Mouse (Mus musculus): ENCODE measurements around the gene Rpl36.

Gene Rpl36

DNA sequence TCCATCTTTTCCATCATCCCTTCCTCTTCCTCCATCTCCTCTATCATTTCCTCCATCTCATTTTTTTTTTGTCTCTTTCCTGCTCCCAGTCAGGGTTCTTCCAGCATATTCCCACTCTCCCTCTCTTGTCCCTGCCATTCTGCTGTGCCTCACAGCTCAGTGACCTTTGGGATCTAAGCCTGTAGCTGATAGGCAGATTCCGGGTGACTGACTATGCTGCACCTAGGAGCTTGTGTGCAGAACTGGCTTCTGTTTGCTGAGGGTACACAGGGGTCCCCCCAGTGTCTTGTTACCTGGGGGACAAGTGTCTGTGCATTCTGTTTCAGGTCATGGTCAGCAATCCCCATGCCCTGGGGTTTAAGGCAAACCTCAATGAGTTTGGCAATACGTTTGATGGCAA, 41.6 kb downstream of the Rpl36 start:
- DNase-seq = no peak

DNA sequence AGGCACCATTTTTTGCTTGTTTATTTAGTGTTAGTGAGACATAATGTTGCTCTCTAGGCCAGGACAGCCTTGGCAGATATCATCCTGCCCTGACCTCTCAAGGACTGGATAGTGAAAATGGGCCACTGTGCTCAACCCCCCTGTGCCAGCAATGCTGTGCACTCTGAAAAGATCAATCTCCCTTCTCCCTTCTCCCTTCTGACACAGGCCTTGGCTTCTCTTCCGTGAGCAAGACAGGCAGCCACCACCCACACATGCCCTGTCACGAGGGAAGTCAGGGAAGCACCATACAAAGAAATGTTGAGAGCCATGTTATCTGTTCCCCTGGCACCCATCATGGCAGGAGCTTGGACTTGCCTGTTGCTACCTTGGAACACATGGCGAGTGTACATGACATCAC, 42.1 kb downstream of the Rpl36 start:
- no peak for DNase-seq

DNA sequence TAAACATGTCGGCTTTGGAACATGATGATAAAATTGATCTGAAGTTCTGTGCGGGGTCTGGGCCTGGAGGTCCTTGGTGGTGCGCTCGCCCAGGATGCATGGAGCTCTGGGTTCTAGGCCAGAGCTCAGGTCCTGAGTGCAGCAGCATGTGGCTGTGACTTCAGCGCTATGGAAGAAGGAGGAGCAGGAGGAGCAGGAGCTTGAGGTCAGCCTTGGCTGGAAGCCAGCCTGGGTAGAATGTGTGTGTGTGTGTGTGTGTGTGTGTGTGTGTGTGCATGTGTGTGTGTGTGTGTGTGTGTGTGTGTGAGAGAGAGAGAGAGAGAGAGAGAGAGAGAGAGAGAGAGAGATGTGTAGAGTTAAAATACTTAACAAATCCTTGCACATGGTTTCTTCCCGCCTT, 43.0 kb downstream of the Rpl36 start:
- DNase-seq = no peak

DNA sequence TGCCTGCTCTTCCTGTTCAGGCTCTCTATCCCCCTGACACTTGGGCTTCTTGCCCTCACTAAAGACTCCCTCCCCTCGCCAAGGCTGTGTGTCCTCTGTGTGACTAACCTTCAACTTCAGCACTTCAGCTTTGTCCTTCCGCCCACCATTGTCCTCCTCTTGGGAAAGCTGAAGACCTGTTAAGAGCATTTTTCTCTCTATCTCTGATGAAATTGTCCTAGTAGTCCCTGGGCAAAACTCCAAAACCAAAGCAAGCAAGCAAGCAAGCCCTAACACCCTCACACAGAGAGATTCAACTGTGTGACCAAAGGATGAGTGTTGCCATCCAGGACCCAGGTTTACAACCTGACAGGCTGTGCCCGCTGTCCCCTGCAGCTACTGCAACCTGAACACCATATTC, 50.4 kb downstream of the Rpl36 start:
- no peak for DNase-seq

Measured in cerebellum, adult 18-20 months (tissue).